Comparison of ENCODE assay signal across 18 mouse cellular contexts in genomic region chr5:70011951-70012350, GRCm38 (mm10).
"Had no signal": no experiment of that assay in that cellular context is flagged by ENCODE, and none has a peak within 500 bp of the region (broad histone marks: within the 10 kb centered on the region; RNA-seq: fewer than 3 reads in every experiment).

No protein-coding gene starts in this region.

- H3K4me2 ChIP-seq: lung, embryonic 14.5 days; midbrain, embryonic 12.5 days; midbrain, embryonic 15.5 days; neural tube, embryonic 13.5 days; neural tube, embryonic 15.5 days had no signal

- H3K9ac ChIP-seq: liver, embryonic 14.5 days; lung, embryonic 14.5 days; midbrain, embryonic 12.5 days; midbrain, embryonic 15.5 days; neural tube, embryonic 13.5 days; neural tube, embryonic 15.5 days had no signal

- DNase-seq: lung, adult 18-20 months; lung, embryonic 14.5 days; lung, postnatal 10 days; lung, postnatal 4 days; retina, postnatal 1 day; right cerebral cortex, adult 18-20 months; right cerebral cortex, postnatal 25 days; right cerebral cortex, postnatal 4 days; spleen, adult 18-20 months; thymus, adult 18-20 months; thymus, postnatal 14 days; thymus, postnatal 36 days had no signal

- ATAC-seq: midbrain, embryonic 15.5 days had no signal

- H3K4me1 ChIP-seq: midbrain, embryonic 12.5 days; midbrain, embryonic 15.5 days; neural tube, embryonic 13.5 days; neural tube, embryonic 15.5 days had no signal

- H3K27ac ChIP-seq: liver, embryonic 14.5 days; midbrain, embryonic 12.5 days; midbrain, embryonic 15.5 days; neural tube, embryonic 13.5 days; neural tube, embryonic 15.5 days had no signal

- H3K36me3 ChIP-seq: midbrain, embryonic 12.5 days; midbrain, embryonic 15.5 days; neural tube, embryonic 13.5 days; neural tube, embryonic 15.5 days had no signal

- H3K9me3 ChIP-seq: midbrain, embryonic 12.5 days; midbrain, embryonic 15.5 days; neural tube, embryonic 13.5 days; neural tube, embryonic 15.5 days had no signal

- H3K4me3 ChIP-seq: midbrain, embryonic 12.5 days; midbrain, embryonic 15.5 days; myocyte; neural tube, embryonic 13.5 days; neural tube, embryonic 15.5 days had no signal

- H3K27me3 ChIP-seq: midbrain, embryonic 12.5 days; midbrain, embryonic 15.5 days; neural tube, embryonic 13.5 days; neural tube, embryonic 15.5 days had no signal
